Mouse (Mus musculus) splenic B cell, adult 2 months (primary cell): ENCODE measurements around the gene Mrps31.

Experiments used
- DNase-seq: peaks from one replicate; pipeline ENCODE4 v3.0.0-alpha.2; 2011; ENCODE audit warnings: low read depth, low spot score
- H3K27me3 ChIP-seq: 2 replicates; pipeline ENCODE4 v1.6.1; 2012; ENCODE audit warnings: mild to moderate bottlenecking, low read length, moderate library complexity, mixed read lengths; ENCODE audit not compliant: control insufficient read depth, poor library complexity, insufficient read depth, severe bottlenecking
- H3K36me3 ChIP-seq: 2 replicates; pipeline ENCODE4 v1.6.1; 2012; ENCODE audit warnings: mild to moderate bottlenecking, low read length, moderate library complexity, mixed read lengths; ENCODE audit not compliant: control insufficient read depth, poor library complexity, insufficient read depth, severe bottlenecking

The Mrps31 gene

DNA sequence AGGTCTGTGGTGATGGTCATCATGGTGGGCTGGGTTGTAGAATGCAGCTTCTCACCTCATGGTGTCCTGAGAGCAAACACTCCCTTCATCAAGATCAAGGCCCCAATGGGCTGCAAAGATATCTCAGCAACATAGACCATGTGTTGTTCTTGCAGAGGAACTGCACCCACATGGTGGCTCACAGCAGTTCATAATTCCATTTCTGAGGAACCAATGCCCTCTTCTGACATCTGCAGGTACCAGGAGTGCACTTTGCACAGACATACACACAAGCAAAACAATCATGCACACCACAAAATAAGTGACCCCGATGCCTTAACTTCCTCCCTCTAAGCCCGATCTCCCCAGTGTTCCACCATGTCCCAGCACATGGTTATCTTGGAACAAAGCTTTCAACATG lies 7.9 kb upstream of the Mrps31 start:
- DNase-seq: no peak
- no peaks in the 10 kb centered on the region for H3K27me3 ChIP-seq
- H3K36me3 ChIP-seq: no peaks in the 10 kb centered on the region

- H3K36me3 ChIP-seq: no peaks in the 10 kb centered on the region
- no peaks in the 10 kb centered on the region for H3K27me3 ChIP-seq
- DNase-seq: no peak
Measured at GRCm38 (mm10) chr8:22405733-22406132, 5.4 kb upstream of the Mrps31 start.

DNA sequence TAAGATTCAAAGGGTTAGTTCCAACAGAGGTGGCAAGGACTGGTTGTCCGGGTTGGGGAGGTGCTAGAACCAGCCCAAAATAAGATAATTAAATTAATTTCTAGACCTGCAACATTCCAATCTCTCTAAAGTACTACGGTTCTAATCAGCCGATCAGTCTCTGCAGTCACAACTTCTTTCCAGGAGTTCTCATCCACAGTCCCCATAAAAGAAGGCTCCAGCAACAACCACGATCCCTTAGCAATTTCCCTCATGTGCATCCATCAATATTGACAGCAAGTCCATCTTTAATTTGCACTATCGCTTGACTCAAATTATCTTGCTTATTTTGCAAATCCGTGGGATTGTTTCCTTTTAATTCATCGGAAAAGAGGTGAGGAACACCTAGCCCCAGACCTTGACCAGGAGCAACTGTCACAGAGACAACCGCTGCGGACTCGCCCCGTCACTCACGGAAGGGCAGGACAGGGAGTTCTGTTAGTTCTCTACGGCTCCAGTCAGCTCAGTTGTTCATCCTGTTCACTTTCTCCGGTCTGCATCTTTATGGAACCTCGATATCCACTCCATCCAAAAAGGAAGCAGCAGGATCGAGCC lies 376 bp upstream of the Mrps31 start:
- no peak for DNase-seq
- Histone ChIP-seq H3K36me3 (no peaks in the 10 kb centered on the region; the same call in 1 of the 2 replicates), H3K27me3 (no peaks in the 10 kb centered on the region)

- H3K27me3 ChIP-seq: no peaks in the 10 kb centered on the region
- no peak for DNase-seq
- H3K36me3 ChIP-seq: no peaks in the 10 kb centered on the region; the same call in 1 of the 2 replicates
Measured at GRCm38 (mm10) chr8:22411971-22412370, 810 bp downstream of the Mrps31 start.
